Mouse (Mus musculus): ENCODE results near the gene Tph1. TPM values are rescaled to one million over a fixed set of nuclear protein-coding genes. Genes with fewer than 3 reads are reported as not detected.

The Tph1 gene
- polyA plus RNA-seq, 1 experiment = not detected

- H3K27ac ChIP-seq (ENCODE audit: insufficient read depth, low read depth, low read length) = peak overlapping the region; percentile 85
- no peak overlapping the region for H3K4me3 ChIP-seq (ENCODE audit: insufficient read depth, low read depth, low read length)
- H3K27me3 ChIP-seq (replicated peaks; ENCODE audit: control insufficient read depth, insufficient read depth, low read length) = no peaks in the 10 kb centered on the region
- DNase-seq = no peak
- peaks cover 40% of the 10 kb centered on the region for H3K4me1 ChIP-seq (ENCODE audit: control insufficient read depth, insufficient read depth, low read length)
- no peaks in the 10 kb centered on the region for H3K36me3 ChIP-seq (ENCODE audit: control insufficient read depth, insufficient read depth, low read length)
- TF ChIP-seq POLR2A (IDR thresholded peaks at IDR 0.05; ENCODE audit: low read depth, low read length) (no peak), CTCF (conservative IDR thresholded peaks at IDR 0.05; ENCODE audit: insufficient read depth, insufficient read length, low read depth, low read length) (no peak)
- WGBS = 67% methylated on average over 6 of the region's 6 CpGs
These were observed 59.9 kb downstream of the Tph1 start for GRCm38 (mm10) chr7:46612421-46612937.

- peaks cover 43% of the 10 kb centered on the region for H3K4me1 ChIP-seq (ENCODE audit: control insufficient read depth, insufficient read depth, low read length)
- WGBS = 33% methylated on average over 9 of the region's 9 CpGs
- H3K27me3 ChIP-seq (replicated peaks; ENCODE audit: control insufficient read depth, insufficient read depth, low read length) = no peaks in the 10 kb centered on the region
- DNase-seq = peak; percentile 91
- no peaks in the 10 kb centered on the region for H3K36me3 ChIP-seq (ENCODE audit: control insufficient read depth, insufficient read depth, low read length)
- peak overlapping the region; percentile 85 for H3K27ac ChIP-seq (ENCODE audit: insufficient read depth, low read depth, low read length)
- no peak overlapping the region for H3K4me3 ChIP-seq (ENCODE audit: insufficient read depth, low read depth, low read length)
- no peak for TF ChIP-seq CTCF (conservative IDR thresholded peaks at IDR 0.05; ENCODE audit: insufficient read depth, insufficient read length, low read depth, low read length)
- TF ChIP-seq POLR2A (IDR thresholded peaks at IDR 0.05; ENCODE audit: low read depth, low read length) = no peak
These were observed 60.4 kb downstream of the Tph1 start for GRCm38 (mm10) chr7:46611970-46612369.

GRCm38 (mm10) chr7:46609317-46609716 is 63.0 kb downstream of the Tph1 start:
- no peaks in the 10 kb centered on the region for H3K36me3 ChIP-seq (ENCODE audit: control insufficient read depth, insufficient read depth, low read length)
- no peaks in the 10 kb centered on the region for H3K27me3 ChIP-seq (replicated peaks; ENCODE audit: control insufficient read depth, insufficient read depth, low read length)
- 71% methylated on average over 4 of the region's 4 CpGs for WGBS
- TF ChIP-seq CTCF (conservative IDR thresholded peaks at IDR 0.05; ENCODE audit: insufficient read depth, insufficient read length, low read depth, low read length) (no peak), POLR2A (IDR thresholded peaks at IDR 0.05; ENCODE audit: low read depth, low read length) (no peak)
- peaks cover 28% of the 10 kb centered on the region for H3K4me1 ChIP-seq (ENCODE audit: control insufficient read depth, insufficient read depth, low read length)
- H3K27ac ChIP-seq (ENCODE audit: insufficient read depth, low read depth, low read length) = no peak overlapping the region
- H3K4me3 ChIP-seq (ENCODE audit: insufficient read depth, low read depth, low read length) = no peak overlapping the region
- DNase-seq = no peak

- Histone ChIP-seq H3K4me3 (ENCODE audit: insufficient read depth, low read depth, low read length) (no peak overlapping the region), H3K36me3 (ENCODE audit: control insufficient read depth, insufficient read depth, low read length) (no peaks in the 10 kb centered on the region), H3K4me1 (ENCODE audit: control insufficient read depth, insufficient read depth, low read length) (peaks cover 14% of the 10 kb centered on the region), H3K27me3 (replicated peaks; ENCODE audit: control insufficient read depth, insufficient read depth, low read length) (no peaks in the 10 kb centered on the region), H3K27ac (ENCODE audit: insufficient read depth, low read depth, low read length) (no peak overlapping the region)
- peak; percentile 65 for DNase-seq
- TF ChIP-seq POLR2A (IDR thresholded peaks at IDR 0.05; ENCODE audit: low read depth, low read length) (no peak), CTCF (conservative IDR thresholded peaks at IDR 0.05; ENCODE audit: insufficient read depth, insufficient read length, low read depth, low read length) (peak; percentile 80)
- WGBS = 56% methylated on average over 11 of the region's 11 CpGs
These were observed 64.8 kb downstream of the Tph1 start for GRCm38 (mm10) chr7:46607428-46608055.

GRCm38 (mm10) chr7:46607031-46607426 is 65.3 kb downstream of the Tph1 start:
- WGBS = 45% methylated on average over 8 of the region's 8 CpGs
- DNase-seq = no peak

GRCm38 (mm10) chr7:46606391-46607030 is 65.8 kb downstream of the Tph1 start:
- TF ChIP-seq POLR2A (IDR thresholded peaks at IDR 0.05; ENCODE audit: low read depth, low read length) (no peak), CTCF (conservative IDR thresholded peaks at IDR 0.05; ENCODE audit: insufficient read depth, insufficient read length, low read depth, low read length) (peak; percentile 91)
- Histone ChIP-seq H3K36me3 (ENCODE audit: control insufficient read depth, insufficient read depth, low read length) (no peaks in the 10 kb centered on the region), H3K27ac (ENCODE audit: insufficient read depth, low read depth, low read length) (no peak overlapping the region), H3K4me1 (ENCODE audit: control insufficient read depth, insufficient read depth, low read length) (peaks cover 5% of the 10 kb centered on the region; the same call in 1 of the 2 replicates), H3K4me3 (ENCODE audit: insufficient read depth, low read depth, low read length) (no peak overlapping the region), H3K27me3 (replicated peaks; ENCODE audit: control insufficient read depth, insufficient read depth, low read length) (no peaks in the 10 kb centered on the region)
- DNase-seq = peak; percentile 83
- 66% methylated on average over 7 of the region's 7 CpGs for WGBS

More at GRCm38 (mm10) chr7:46607031-46607426, 65.3 kb downstream of the Tph1 start:
- TF ChIP-seq CTCF (conservative IDR thresholded peaks at IDR 0.05; ENCODE audit: insufficient read depth, insufficient read length, low read depth, low read length) (no peak), POLR2A (IDR thresholded peaks at IDR 0.05; ENCODE audit: low read depth, low read length) (no peak)
- Histone ChIP-seq H3K27ac (ENCODE audit: insufficient read depth, low read depth, low read length) (no peak overlapping the region), H3K4me1 (ENCODE audit: control insufficient read depth, insufficient read depth, low read length) (peaks cover 9% of the 10 kb centered on the region; the same call in 1 of the 2 replicates), H3K36me3 (ENCODE audit: control insufficient read depth, insufficient read depth, low read length) (no peaks in the 10 kb centered on the region), H3K27me3 (replicated peaks; ENCODE audit: control insufficient read depth, insufficient read depth, low read length) (no peaks in the 10 kb centered on the region), H3K4me3 (ENCODE audit: insufficient read depth, low read depth, low read length) (no peak overlapping the region)

GRCm38 (mm10) chr7:46603051-46603450 is 69.3 kb downstream of the Tph1 start:
- Histone ChIP-seq H3K4me3 (ENCODE audit: insufficient read depth, low read depth, low read length) (no peak overlapping the region), H3K27me3 (replicated peaks; ENCODE audit: control insufficient read depth, insufficient read depth, low read length) (no peaks in the 10 kb centered on the region), H3K4me1 (ENCODE audit: control insufficient read depth, insufficient read depth, low read length) (peaks cover 4% of the 10 kb centered on the region; the same call in 1 of the 2 replicates), H3K27ac (ENCODE audit: insufficient read depth, low read depth, low read length) (no peak overlapping the region), H3K36me3 (ENCODE audit: control insufficient read depth, insufficient read depth, low read length) (no peaks in the 10 kb centered on the region)
- TF ChIP-seq POLR2A (IDR thresholded peaks at IDR 0.05; ENCODE audit: low read depth, low read length) = no peak
- TF ChIP-seq CTCF (conservative IDR thresholded peaks at IDR 0.05; ENCODE audit: insufficient read depth, insufficient read length, low read depth, low read length) = no peak
- WGBS = 76% methylated on average over 7 of the region's 7 CpGs
- DNase-seq = peak; percentile 46

Measured in kidney, adult 2 months (tissue).